Mouse (Mus musculus) heart, postnatal 0 days (tissue): ENCODE data around the gene Rmi2. TPM values are rescaled to one million over a fixed set of nuclear protein-coding genes. Genes with fewer than 3 reads are reported as not detected.

Experiments used
- ATAC-seq: fragments of 200-750 bp; cut with Nextera tagmentation; 2 replicates; pipeline ENCODE4 v1.8.0; 2017; ENCODE audit warnings: low read depth, moderate number of reproducible peaks, moderate library complexity; ENCODE audit not compliant: insufficient read depth
- DNase-seq: peaks from one replicate; pipeline ENCODE4 v3.0.0-alpha.2; 2016; ENCODE audit warnings: low spot score
- H3K27ac ChIP-seq: fragments of 300-500 bp; sonication (generic); 2 replicates; pipeline ENCODE4 v1.5.1; 2014; ENCODE audit warnings: low read depth, mild to moderate bottlenecking
- H3K27me3 ChIP-seq: fragments of 300-500 bp; sonication (generic); 2 replicates; pipeline ENCODE4 v1.6.1; 2014; ENCODE audit warnings: low read length, mixed read lengths; ENCODE audit not compliant: control insufficient read depth, insufficient read depth
- H3K36me3 ChIP-seq: fragments of 300-500 bp; sonication (generic); replicated peaks from 2 replicates; pipeline ENCODE4 v1.6.1; 2014; ENCODE audit warnings: low read length, mixed read lengths; ENCODE audit not compliant: control insufficient read depth, insufficient read depth
- H3K4me1 ChIP-seq: fragments of 300-500 bp; sonication (generic); 2 replicates; pipeline ENCODE4 v1.6.1; 2014; ENCODE audit warnings: antibody characterized with exemption; ENCODE audit not compliant: control insufficient read depth, insufficient read depth
- H3K4me2 ChIP-seq: fragments of 300-500 bp; sonication (generic); 2 replicates; pipeline ENCODE4 v1.6.1; 2014; ENCODE audit warnings: low read depth, mild to moderate bottlenecking, low read length, moderate library complexity
- H3K4me3 ChIP-seq: fragments of 300-500 bp; sonication (generic); 2 replicates; pipeline ENCODE4 v1.5.1; 2014; ENCODE audit warnings: low read depth, low read length
- H3K9ac ChIP-seq: fragments of 300-500 bp; sonication (generic); replicated peaks from 2 replicates; pipeline ENCODE4 v1.6.1; 2014; ENCODE audit warnings: low read depth, low read length, mixed read lengths
- H3K9me3 ChIP-seq: fragments of 300-500 bp; sonication (generic); replicated peaks from 2 replicates; pipeline ENCODE4 v1.6.1; 2016; ENCODE audit warnings: low read length; ENCODE audit not compliant: control insufficient read depth
- CTCF ChIP-seq: IDR thresholded peaks from 2 replicates; pipeline ENCODE4 v1.5.1; 2016; ENCODE audit warnings: antibody characterized with exemption, control low read depth, low read depth
- EP300 ChIP-seq: IDR thresholded peaks from 2 replicates; pipeline ENCODE4 v1.6.1; 2016; ENCODE audit warnings: antibody characterized with exemption, low read depth
- WGBS: fragments of 180-500 bp; shearing (Covaris S2); extraction: QIAGEN DNeasy Blood & Tissue Kit; methylation state at CpG from one replicate; pipeline ENCODE4 v1.1.7; 2014; 5-methylcytosine and 5-hydroxymethylcytosine counted together
- polyA plus RNA-seq: library from polyadenylated mRNA; unstranded; fragments of >200 nt; fragmentation: Nextera tagmentation; extraction: Ambion mirVana; gene quantifications from 2 replicates; pipeline ENCODE4 v1.2.1, GENCODE M21; 2015
- total RNA-seq: library from RNA; depleted of rRNA; stranded (reverse); fragments of >200 nt; gene quantifications from 2 replicates; pipeline ENCODE4 v1.2.3, GENCODE M21; 2014; ENCODE audit warnings: low replicate concordance

Rmi2 gene
- total and polyA plus RNA-seq, 2 experiments from 2014 or later: 0.83 to 1.6 TPM

DNA sequence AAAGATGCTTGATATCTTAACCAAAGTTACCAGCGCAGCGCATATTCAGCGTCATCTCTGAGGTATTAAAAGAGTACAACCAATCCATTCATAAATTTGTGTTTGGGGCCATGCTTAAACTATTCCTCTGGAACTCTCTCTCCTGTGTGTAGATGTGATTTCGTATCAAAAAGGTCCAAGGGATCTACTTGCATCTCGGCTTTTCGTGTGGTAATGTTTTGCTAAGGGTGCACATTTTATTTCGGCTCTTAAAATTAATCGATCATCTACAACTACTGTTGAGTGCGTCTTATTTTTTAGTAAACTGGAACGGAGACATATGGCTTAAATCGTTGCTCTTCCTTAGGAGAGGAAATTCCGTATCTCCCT, 333 bp upstream of the Rmi2 start:
- H3K27ac ChIP-seq: peak overlapping the region; percentile 26; the same call in 1 of the 2 replicates
- no peaks in the 10 kb centered on the region for H3K27me3 ChIP-seq
- ATAC-seq (no peak), DNase-seq (no peak)
- 2% methylated on average over 12 of the region's 12 CpGs for WGBS
- H3K4me1 ChIP-seq: peaks cover 24% of the 10 kb centered on the region
- H3K9ac ChIP-seq: no peak overlapping the region
- TF ChIP-seq CTCF: no peak
- no peak for TF ChIP-seq EP300
- no peaks in the 10 kb centered on the region for H3K9me3 ChIP-seq
- peak overlapping the region; percentile 79 for H3K4me3 ChIP-seq
- peak overlapping the region; percentile 96 for H3K4me2 ChIP-seq
- H3K36me3 ChIP-seq: no peaks in the 10 kb centered on the region

DNA sequence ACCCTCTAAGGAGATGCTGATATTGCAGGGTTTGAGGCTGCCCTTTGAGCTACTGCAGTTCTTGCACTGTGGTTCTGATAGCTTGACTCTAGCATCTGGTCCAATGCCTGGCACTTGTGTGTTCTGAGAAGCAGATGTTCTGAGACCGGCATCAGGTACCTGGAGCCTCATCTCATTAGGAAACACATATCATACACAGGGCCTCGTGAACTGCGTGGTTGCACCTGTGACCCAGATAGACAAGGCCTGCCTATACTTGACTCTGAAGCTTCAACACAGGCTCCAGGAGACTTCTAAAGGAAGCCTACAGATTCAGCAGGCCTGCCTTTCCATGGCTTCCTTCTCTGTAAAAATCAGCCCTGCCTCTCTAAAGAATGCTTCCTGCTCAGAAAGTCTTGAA, 1.5 kb downstream of the Rmi2 start:
- DNase-seq (no peak), ATAC-seq (no peak)
- Histone ChIP-seq H3K4me1 (peaks cover 26% of the 10 kb centered on the region), H3K36me3 (no peaks in the 10 kb centered on the region), H3K9me3 (no peaks in the 10 kb centered on the region), H3K27ac (peak overlapping the region; percentile 57; the same call in 1 of the 2 replicates), H3K4me3 (no peak overlapping the region), H3K4me2 (no peak overlapping the region), H3K27me3 (no peaks in the 10 kb centered on the region), H3K9ac (no peak overlapping the region)
- 89% methylated on average over 3 of the region's 3 CpGs for WGBS
- no peak for TF ChIP-seq CTCF
- TF ChIP-seq EP300: no peak

DNA sequence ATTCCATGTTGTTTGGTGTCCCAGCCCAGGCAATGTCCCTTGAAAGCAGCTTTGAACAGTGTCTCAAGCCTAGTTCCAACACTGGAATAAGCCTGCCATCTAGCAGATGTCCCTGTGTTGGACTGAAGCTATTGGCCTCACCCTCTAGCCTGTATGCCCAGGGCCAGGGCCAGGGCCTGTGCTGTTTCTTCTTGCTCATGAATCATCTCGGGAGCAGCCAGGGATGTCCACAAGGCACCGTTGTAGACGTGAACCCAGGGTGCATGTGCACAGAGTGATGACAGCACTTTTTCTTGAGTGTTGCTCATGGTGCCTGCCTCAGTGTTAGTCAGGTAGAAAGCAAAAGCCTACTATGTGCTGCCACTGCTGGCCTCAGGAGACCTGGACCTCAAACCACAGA, 2.4 kb downstream of the Rmi2 start:
- Histone ChIP-seq H3K36me3 (no peaks in the 10 kb centered on the region), H3K4me1 (peaks cover 26% of the 10 kb centered on the region), H3K4me3 (no peak overlapping the region), H3K4me2 (no peak overlapping the region), H3K27ac (no peak overlapping the region; the same call in 1 of the 2 replicates), H3K9me3 (no peaks in the 10 kb centered on the region), H3K9ac (no peak overlapping the region), H3K27me3 (no peaks in the 10 kb centered on the region)
- TF ChIP-seq EP300 (no peak), CTCF (no peak)
- WGBS: 77% methylated on average over 3 of the region's 3 CpGs
- ATAC-seq: no peak
- DNase-seq: no peak

DNA sequence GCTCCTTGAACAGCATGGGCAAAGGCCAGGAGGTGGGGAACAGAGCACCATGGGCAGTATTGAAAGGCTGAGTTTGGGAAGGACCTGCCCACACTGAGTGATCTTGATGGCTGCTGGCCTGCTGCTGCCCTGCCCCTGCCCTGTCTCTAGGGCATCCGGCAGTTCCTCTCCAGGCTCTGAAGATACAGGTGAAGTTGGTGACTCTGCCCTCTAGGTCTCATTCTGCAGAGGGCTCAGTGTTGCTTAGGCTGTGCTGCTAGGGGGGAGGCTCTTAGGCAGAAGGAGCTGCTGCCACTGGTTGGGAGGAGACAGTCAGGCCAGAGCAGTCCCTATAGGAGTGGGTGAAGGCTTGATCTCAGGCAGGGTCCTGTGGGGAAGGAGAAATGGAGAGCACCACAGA, 3.0 kb downstream of the Rmi2 start:
- Histone ChIP-seq H3K4me1 (peaks cover 26% of the 10 kb centered on the region), H3K27me3 (no peaks in the 10 kb centered on the region), H3K4me2 (no peak overlapping the region), H3K4me3 (no peak overlapping the region), H3K36me3 (no peaks in the 10 kb centered on the region), H3K9me3 (no peaks in the 10 kb centered on the region), H3K9ac (no peak overlapping the region), H3K27ac (peak overlapping the region; percentile 65; the same call in 1 of the 2 replicates)
- no peak for DNase-seq
- TF ChIP-seq CTCF (no peak), EP300 (no peak)
- WGBS: 88% methylated on average over 1 of the region's 1 CpGs
- ATAC-seq: no peak

DNA sequence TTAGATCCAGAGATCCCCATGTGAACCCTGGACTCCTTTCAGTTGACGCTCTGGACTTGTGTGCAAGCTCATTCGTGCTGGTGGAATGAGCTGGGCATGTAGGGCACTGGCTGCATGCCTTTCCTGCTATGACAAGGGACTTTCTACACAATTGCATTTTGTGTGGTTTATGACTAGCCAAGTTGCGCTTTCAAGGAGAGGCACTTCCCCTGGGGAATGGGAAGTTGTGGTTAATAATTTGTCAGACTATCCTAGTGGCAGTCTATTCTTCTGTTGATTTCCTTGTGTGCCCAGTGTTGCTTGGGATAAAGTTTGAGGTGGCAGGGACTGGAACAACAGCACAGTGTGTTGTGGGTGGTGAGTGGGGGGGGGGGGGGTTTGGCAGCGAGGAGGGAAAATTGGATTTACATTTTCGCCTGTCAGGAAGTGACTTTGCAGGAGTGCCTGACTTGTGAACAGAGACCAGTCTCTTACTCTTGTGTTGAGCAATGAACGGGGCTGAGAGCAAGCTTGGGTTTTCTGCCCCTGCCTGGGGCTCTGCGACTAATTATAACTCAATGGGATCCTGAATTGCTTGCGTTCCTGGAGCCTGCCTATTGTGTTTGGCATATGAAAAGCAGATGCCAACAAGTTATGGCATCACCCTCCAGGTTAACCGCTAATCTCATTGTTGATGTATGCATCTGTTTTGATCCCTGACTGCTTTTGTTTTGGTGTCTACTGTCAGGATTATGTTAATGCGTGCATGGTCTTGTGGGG, 3.8 kb downstream of the Rmi2 start:
- no peaks in the 10 kb centered on the region for H3K36me3 ChIP-seq
- no peak for TF ChIP-seq EP300
- TF ChIP-seq CTCF: no peak
- ATAC-seq: peak; percentile 66
- H3K4me2 ChIP-seq: peak overlapping the region; percentile 27; the same call in 1 of the 2 replicates
- peak; percentile 53 for DNase-seq
- no peaks in the 10 kb centered on the region for H3K9me3 ChIP-seq
- H3K27me3 ChIP-seq: no peaks in the 10 kb centered on the region
- H3K27ac ChIP-seq: peak overlapping the region; percentile 65
- H3K4me1 ChIP-seq: peaks cover 32% of the 10 kb centered on the region
- WGBS: 27% methylated on average over 10 of the region's 10 CpGs
- no peak overlapping the region for H3K4me3 ChIP-seq
- H3K9ac ChIP-seq: no peak overlapping the region

DNA sequence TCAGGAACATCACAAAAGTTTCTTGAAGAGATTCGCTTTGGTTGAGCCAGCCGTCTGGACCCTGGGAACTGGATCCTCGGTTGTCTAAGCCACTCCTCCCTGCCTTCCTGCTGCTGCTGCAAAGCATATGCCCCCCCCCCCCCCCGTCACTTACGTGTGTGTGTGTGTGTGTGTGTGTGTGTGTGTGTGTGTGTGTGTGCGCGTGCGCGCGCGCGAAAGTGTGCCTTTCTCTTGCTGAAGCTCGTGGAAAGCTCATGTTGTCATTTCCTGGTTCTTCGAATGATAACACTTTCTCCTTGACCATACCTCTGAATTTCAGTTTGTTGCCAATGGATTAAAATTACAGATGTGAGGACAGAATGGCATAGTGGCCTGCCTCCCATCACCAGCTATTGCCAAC, 5.2 kb downstream of the Rmi2 start:
- no peak for ATAC-seq
- H3K4me1 ChIP-seq: peaks cover 32% of the 10 kb centered on the region
- 83% methylated on average over 11 of the region's 14 CpGs for WGBS

More for the DNA sequence above, 5.2 kb downstream of the Rmi2 start:
- no peaks in the 10 kb centered on the region for H3K9me3 ChIP-seq
- H3K27ac ChIP-seq: no peak overlapping the region
- DNase-seq: no peak
- no peaks in the 10 kb centered on the region for H3K36me3 ChIP-seq
- H3K4me3 ChIP-seq: no peak overlapping the region
- no peaks in the 10 kb centered on the region for H3K27me3 ChIP-seq
- TF ChIP-seq CTCF (no peak), EP300 (no peak)
- no peak overlapping the region for H3K4me2 ChIP-seq
- H3K9ac ChIP-seq: no peak overlapping the region
